Mouse (Mus musculus) mouse trophoblast stem cell (cell line): ENCODE measurements around the gene Aox3.

Experiments used
- in situ Hi-C, 2 experiments: fragments of 300-500 bp; cut with MseI, MboI; formaldehyde crosslinking; loops; 2 replicates in 1 of 2; 3 replicates in 1 of 2; pipeline ENCODE4 v1.15.1; 2025

Aox3 gene

GRCm38 (mm10) chr1:58105685-58106084 lies 7.2 kb upstream of the Aox3 start:
- in situ Hi-C loops, result no loop called here

- in situ Hi-C loops, result no loop called here
These were observed 5.9 kb upstream of the Aox3 start for GRCm38 (mm10) chr1:58107066-58107465.

- in situ Hi-C loops, result no loop called here
These were observed 2.7 kb upstream of the Aox3 start for GRCm38 (mm10) chr1:58110241-58110640.

- in situ Hi-C loops, result no loop called here
These were observed 1.6 kb upstream of the Aox3 start for GRCm38 (mm10) chr1:58111315-58111714.

- in situ Hi-C loops, result no loop called here
These were observed 511 bp downstream of the Aox3 start for GRCm38 (mm10) chr1:58113441-58113840.

- in situ Hi-C loops, result no loop called here
These were observed 1.2 kb downstream of the Aox3 start for GRCm38 (mm10) chr1:58114021-58114560.

GRCm38 (mm10) chr1:58114666-58115375 lies 1.9 kb downstream of the Aox3 start:
- in situ Hi-C loops, result no loop called here

- in situ Hi-C loops, result no loop called here
These were observed 5.3 kb downstream of the Aox3 start for GRCm38 (mm10) chr1:58118231-58118630.

GRCm38 (mm10) chr1:58124901-58125300 lies 12.0 kb downstream of the Aox3 start:
- in situ Hi-C loops, result no loop called here

GRCm38 (mm10) chr1:58137891-58138290 lies 25.0 kb downstream of the Aox3 start:
- in situ Hi-C loops, result no loop called here

GRCm38 (mm10) chr1:58138986-58139385 lies 26.1 kb downstream of the Aox3 start:
- in situ Hi-C loops, result no loop called here

GRCm38 (mm10) chr1:58140607-58141006 lies 27.7 kb downstream of the Aox3 start:
- in situ Hi-C loops, result no loop called here

- in situ Hi-C loops, result no loop called here
These were observed 31.6 kb downstream of the Aox3 start for GRCm38 (mm10) chr1:58144384-58145069.

- in situ Hi-C loops, result no loop called here
These were observed 33.1 kb downstream of the Aox3 start for GRCm38 (mm10) chr1:58146026-58146425.

GRCm38 (mm10) chr1:58147776-58148175 lies 34.8 kb downstream of the Aox3 start:
- in situ Hi-C loops, result no loop called here

GRCm38 (mm10) chr1:58152247-58152646 lies 39.3 kb downstream of the Aox3 start:
- in situ Hi-C loops, result no loop called here

- in situ Hi-C loops, result no loop called here
These were observed 43.8 kb downstream of the Aox3 start for GRCm38 (mm10) chr1:58156747-58157146.

GRCm38 (mm10) chr1:58169893-58170292 lies 57.0 kb downstream of the Aox3 start:
- in situ Hi-C loops, result no loop called here

- in situ Hi-C loops, result no loop called here
These were observed 75.7 kb downstream of the Aox3 start for GRCm38 (mm10) chr1:58188514-58189175.

- in situ Hi-C loops, result no loop called here
These were observed 81.4 kb downstream of the Aox3 start for GRCm38 (mm10) chr1:58194317-58194716.

GRCm38 (mm10) chr1:58194988-58195387 lies 82.1 kb downstream of the Aox3 start:
- in situ Hi-C loops, result no loop called here

- in situ Hi-C loops, result no loop called here
These were observed 82.6 kb downstream of the Aox3 start for GRCm38 (mm10) chr1:58195541-58195940.
